Mouse (Mus musculus) lung, embryonic 16.5 days (tissue): ENCODE results near the gene Olfr668. TPM values are rescaled to one million over a fixed set of nuclear protein-coding genes. Genes with fewer than 3 reads are reported as not detected.
"Not testable (repeated sequence)": the region's sequence is repeated elsewhere in the genome, so short reads cannot be mapped to it uniquely, and the experiment has no call there.

Experiments
- ATAC-seq: fragments of 200-750 bp; cut with Nextera tagmentation; 2 replicates; pipeline ENCODE4 v1.8.0; 2017; ENCODE audit warnings: low read depth, mild to moderate bottlenecking, moderate library complexity
- H3K27ac ChIP-seq: fragments of 300-500 bp; sonication (generic); 2 replicates; pipeline ENCODE4 v1.5.1; 2014; ENCODE audit warnings: mild to moderate bottlenecking, control low read depth, low read length
- H3K27me3 ChIP-seq: fragments of 300-500 bp; sonication (generic); 2 replicates; pipeline ENCODE4 v1.6.1; 2014; ENCODE audit warnings: low read depth, low read length, mixed read lengths; ENCODE audit not compliant: control insufficient read depth, insufficient read depth
- H3K36me3 ChIP-seq: fragments of 300-500 bp; sonication (generic); 2 replicates; pipeline ENCODE4 v1.6.1; 2014; ENCODE audit warnings: low read length; ENCODE audit not compliant: control insufficient read depth, insufficient read depth
- H3K4me1 ChIP-seq: fragments of 300-500 bp; sonication (generic); replicated peaks from 2 replicates; pipeline ENCODE4 v1.6.1; 2014; ENCODE audit warnings: low read length, mixed read lengths; ENCODE audit not compliant: control insufficient read depth, insufficient read depth
- H3K4me2 ChIP-seq: fragments of 300-500 bp; sonication (generic); 2 replicates; pipeline ENCODE4 v1.6.1; 2014; ENCODE audit warnings: low read depth, low read length, control low read depth
- H3K4me3 ChIP-seq: fragments of 300-500 bp; sonication (generic); 2 replicates; pipeline ENCODE4 v1.5.1; 2014; ENCODE audit warnings: mild to moderate bottlenecking, low read length, control low read depth
- H3K9ac ChIP-seq: fragments of 300-500 bp; sonication (generic); 2 replicates; pipeline ENCODE4 v1.6.1; 2014; ENCODE audit warnings: low read length, control low read depth
- H3K9me3 ChIP-seq: fragments of 300-500 bp; sonication (generic); 2 replicates; pipeline ENCODE4 v1.6.1; 2016; ENCODE audit warnings: low read length; ENCODE audit not compliant: control insufficient read depth
- WGBS: fragments of 180-500 bp; shearing (Covaris S2); extraction: QIAGEN DNeasy Blood & Tissue Kit; methylation state at CpG from one replicate; pipeline ENCODE4 v1.1.7; 2014; 5-methylcytosine and 5-hydroxymethylcytosine counted together
- polyA plus RNA-seq: library from polyadenylated mRNA; unstranded; fragments of >200 nt; fragmentation: Nextera tagmentation; extraction: Ambion mirVana; gene quantifications from 2 replicates; pipeline ENCODE4 v1.2.1, GENCODE M21; 2015

The Olfr668 gene
- polyA plus RNA-seq = not detected in 2 replicates

- Histone ChIP-seq H3K4me1 (no peaks in the 10 kb centered on the region), H3K27me3 (no peaks in the 10 kb centered on the region), H3K9me3 (no peaks in the 10 kb centered on the region), H3K9ac (no peak within 1 kb of the TSS), H3K36me3 (no peaks in the 10 kb centered on the region), H3K27ac (no peak within 1 kb of the TSS), H3K4me3 (no peak within 1 kb of the TSS), H3K4me2 (no peak within 1 kb of the TSS)
- WGBS = 77% methylated on average over 1 of the region's 1 CpGs
- ATAC-seq = no peak
Measured at GRCm38 (mm10) chr7:104927957-104928356, at the start of gene Olfr668. Gene Olfr668, minus strand, starts transcription at chr7:104928057.

GRCm38 (mm10) chr7:104972507-104972906, 44.6 kb upstream of the Olfr668 start:
- 53% methylated on average over 2 of the region's 2 CpGs for WGBS
- H3K36me3 ChIP-seq, H3K9ac ChIP-seq, H3K9me3 ChIP-seq, ATAC-seq, H3K4me1 ChIP-seq, H3K27me3 ChIP-seq, H3K4me2 ChIP-seq, H3K4me3 ChIP-seq, H3K27ac ChIP-seq: not testable (repeated sequence)

GRCm38 (mm10) chr7:104962520-104962919, 34.7 kb upstream of the Olfr668 start, which contains the start of gene Olfr670:
Gene Olfr670, minus strand, starts transcription at chr7:104962620.
- no peaks in the 10 kb centered on the region for H3K4me1 ChIP-seq
- no peak within 1 kb of the TSS for H3K27ac ChIP-seq
- WGBS = 24% methylated on average over 1 of the region's 1 CpGs
- no peaks in the 10 kb centered on the region for H3K27me3 ChIP-seq
- no peaks in the 10 kb centered on the region for H3K36me3 ChIP-seq
- H3K9me3 ChIP-seq = no peaks in the 10 kb centered on the region
- no peak for ATAC-seq
- no peak within 1 kb of the TSS for H3K4me3 ChIP-seq
- no peak within 1 kb of the TSS for H3K4me2 ChIP-seq
- H3K9ac ChIP-seq = no peak within 1 kb of the TSS

- H3K36me3 ChIP-seq, H3K9ac ChIP-seq, H3K4me1 ChIP-seq, H3K27me3 ChIP-seq, H3K4me3 ChIP-seq, H3K9me3 ChIP-seq, H3K27ac ChIP-seq, H3K4me2 ChIP-seq, ATAC-seq: not testable (repeated sequence)
- 86% methylated on average over 16 of the region's 16 CpGs for WGBS
Measured at GRCm38 (mm10) chr7:104950234-104950633, 22.4 kb upstream of the Olfr668 start.

- H3K27ac ChIP-seq = no peak within 1 kb of the TSS
- no peaks in the 10 kb centered on the region for H3K36me3 ChIP-seq
- no peaks in the 10 kb centered on the region for H3K27me3 ChIP-seq
- no peaks in the 10 kb centered on the region for H3K4me1 ChIP-seq
- ATAC-seq = no peak
- 91% methylated on average over 1 of the region's 1 CpGs for whole genome bisulfite sequencing
- H3K9me3 ChIP-seq = no peaks in the 10 kb centered on the region
- no peak within 1 kb of the TSS for H3K4me2 ChIP-seq
- H3K9ac ChIP-seq = no peak within 1 kb of the TSS
- no peak within 1 kb of the TSS for H3K4me3 ChIP-seq
Measured at GRCm38 (mm10) chr7:104933940-104934339, 6.1 kb upstream of the Olfr668 start, which contains the start of gene Olfr669. Gene Olfr669, plus strand, starts transcription at chr7:104934240.

- no peak for ATAC-seq
- Histone ChIP-seq H3K4me2 (no peak within 1 kb of the TSS), H3K4me3 (no peak within 1 kb of the TSS), H3K9me3 (no peaks in the 10 kb centered on the region), H3K36me3 (no peaks in the 10 kb centered on the region), H3K9ac (no peak within 1 kb of the TSS), H3K4me1 (no peaks in the 10 kb centered on the region), H3K27me3 (no peaks in the 10 kb centered on the region), H3K27ac (no peak within 1 kb of the TSS)
- 76% methylated on average over 1 of the region's 1 CpGs for WGBS
Measured at GRCm38 (mm10) chr7:104921382-104921781, 6.5 kb downstream of the Olfr668 start, which contains the start of gene Olfr667. Gene Olfr667, minus strand, starts transcription at chr7:104921482.

GRCm38 (mm10) chr7:104895852-104896251, 32.0 kb downstream of the Olfr668 start, which contains the start of gene Olfr666:
Gene Olfr666, minus strand, starts transcription at chr7:104895952.
- no peaks in the 10 kb centered on the region for H3K9me3 ChIP-seq
- ATAC-seq = no peak
- 79% methylated on average over 2 of the region's 2 CpGs for WGBS

GRCm38 (mm10) chr7:104877731-104878130, 50.1 kb downstream of the Olfr668 start, which contains the start of gene Olfr665:
Gene Olfr665, plus strand, starts transcription at chr7:104878031.
- H3K9me3 ChIP-seq = no peaks in the 10 kb centered on the region
- no peak within 1 kb of the TSS for H3K4me2 ChIP-seq
- H3K27ac ChIP-seq = no peak within 1 kb of the TSS
- no peaks in the 10 kb centered on the region for H3K4me1 ChIP-seq
- no peak for ATAC-seq
- H3K9ac ChIP-seq = no peak within 1 kb of the TSS
- no peaks in the 10 kb centered on the region for H3K27me3 ChIP-seq
- H3K36me3 ChIP-seq = no peaks in the 10 kb centered on the region
- WGBS = 25% methylated on average over 1 of the region's 1 CpGs
- no peak within 1 kb of the TSS for H3K4me3 ChIP-seq

More at GRCm38 (mm10) chr7:104895852-104896251, 32.0 kb downstream of the Olfr668 start, which contains the start of gene Olfr666:
- Histone ChIP-seq H3K4me3 (no peak within 1 kb of the TSS), H3K4me1 (no peaks in the 10 kb centered on the region), H3K27ac (no peak within 1 kb of the TSS), H3K27me3 (no peaks in the 10 kb centered on the region), H3K36me3 (no peaks in the 10 kb centered on the region), H3K4me2 (no peak within 1 kb of the TSS), H3K9ac (no peak within 1 kb of the TSS)
